Mouse (Mus musculus) cortical plate, adult 2 months (tissue): ENCODE measurements around the gene Zfp710. TPM values are rescaled to one million over a fixed set of nuclear protein-coding genes. Genes with fewer than 3 reads are reported as not detected.

ENCODE experiments used
- H3K27ac ChIP-seq: fragments of 200-500 bp; 2 replicates; pipeline ENCODE4 v1.5.1; 2012; ENCODE audit warnings: low read length, control low read depth, inconsistent platforms; ENCODE audit not compliant: insufficient read depth
- H3K4me1 ChIP-seq: fragments of 200-500 bp; 2 replicates; pipeline ENCODE4 v1.6.1; 2011; ENCODE audit warnings: low read length; ENCODE audit not compliant: control insufficient read depth, insufficient read depth
- H3K4me3 ChIP-seq: fragments of 200-500 bp; 2 replicates; pipeline ENCODE4 v1.5.1; 2011; ENCODE audit warnings: mild to moderate bottlenecking, low read length, control low read depth; ENCODE audit not compliant: insufficient read depth
- CTCF ChIP-seq: fragments of 200-500 bp; IDR thresholded peaks from 2 replicates; pipeline ENCODE4 v1.5.1; 2011; ENCODE audit warnings: mild to moderate bottlenecking, control low read depth, low read length; ENCODE audit not compliant: insufficient read depth; ENCODE audit errors: extremely low read depth
- POLR2A ChIP-seq: fragments of 200-500 bp; IDR thresholded peaks from 2 replicates; pipeline ENCODE4 v1.6.1; 2011; ENCODE audit warnings: mild to moderate bottlenecking, low read length, control low read depth; ENCODE audit not compliant: insufficient read depth; ENCODE audit errors: extremely low read depth
- polyA plus RNA-seq: library from polyadenylated mRNA; depleted of rRNA; stranded (reverse); fragments of >200 nt; gene quantifications from 2 replicates; pipeline ENCODE4 v1.2.3, GENCODE M21; 2012

Zfp710 gene
- polyA plus RNA-seq, 1 experiment = 18.0 TPM

- no peak overlapping the region for H3K27ac ChIP-seq
- H3K4me1 ChIP-seq = no peaks in the 10 kb centered on the region
- H3K4me3 ChIP-seq = no peak overlapping the region
- no peak for TF ChIP-seq CTCF
- no peak for TF ChIP-seq POLR2A
These were observed 81.2 kb downstream of the Zfp710 start for GRCm38 (mm10) chr7:80105637-80106390.

- no peaks in the 10 kb centered on the region; the same call in 1 of the 2 replicates for H3K4me1 ChIP-seq
- TF ChIP-seq POLR2A = no peak
- TF ChIP-seq CTCF = no peak
- H3K27ac ChIP-seq = no peak overlapping the region
- H3K4me3 ChIP-seq = no peak overlapping the region
These were observed 81.8 kb downstream of the Zfp710 start for GRCm38 (mm10) chr7:80106441-80106840.

- Histone ChIP-seq H3K27ac (no peak overlapping the region), H3K4me3 (no peak overlapping the region), H3K4me1 (no peaks in the 10 kb centered on the region; the same call in none of the 2 replicates)
- no peak for TF ChIP-seq POLR2A
- no peak for TF ChIP-seq CTCF
These were observed 86.7 kb downstream of the Zfp710 start for GRCm38 (mm10) chr7:80111066-80112045.

GRCm38 (mm10) chr7:80113989-80114388 lies 89.4 kb downstream of the Zfp710 start:
- peak overlapping the region; percentile 60; the same call in 1 of the 2 replicates for H3K27ac ChIP-seq
- H3K4me1 ChIP-seq = peaks cover 1% of the 10 kb centered on the region
- TF ChIP-seq CTCF (no peak), POLR2A (no peak)
- H3K4me3 ChIP-seq = peak overlapping the region; percentile 60

GRCm38 (mm10) chr7:80114451-80115223 lies 90.0 kb downstream of the Zfp710 start:
- TF ChIP-seq POLR2A = no peak
- TF ChIP-seq CTCF = no peak
- Histone ChIP-seq H3K27ac (peak overlapping the region; percentile 77), H3K4me1 (peaks cover 2% of the 10 kb centered on the region), H3K4me3 (peak overlapping the region; percentile 60)

GRCm38 (mm10) chr7:80115224-80115590 lies 90.6 kb downstream of the Zfp710 start, which contains the start of gene Idh2:
Gene Idh2 (minus strand): TSS chr7:80115392.
- H3K4me3 ChIP-seq = peak within 1 kb of the TSS; percentile 60
- TF ChIP-seq POLR2A = peak; percentile 55; the same call in 1 of the 2 replicates
- TF ChIP-seq CTCF = no peak
- peak within 1 kb of the TSS; percentile 77 for H3K27ac ChIP-seq
- H3K4me1 ChIP-seq = peaks cover 4% of the 10 kb centered on the region

GRCm38 (mm10) chr7:80116158-80116557 lies 91.5 kb downstream of the Zfp710 start:
- TF ChIP-seq CTCF = no peak
- TF ChIP-seq POLR2A = no peak
- Histone ChIP-seq H3K4me3 (peak overlapping the region; percentile 60; the same call in 1 of the 2 replicates), H3K4me1 (peaks cover 4% of the 10 kb centered on the region), H3K27ac (no peak overlapping the region)

GRCm38 (mm10) chr7:80119198-80119597 lies 94.6 kb downstream of the Zfp710 start:
- Histone ChIP-seq H3K27ac (no peak overlapping the region), H3K4me3 (no peak overlapping the region)
- TF ChIP-seq CTCF = no peak

GRCm38 (mm10) chr7:80121083-80121482 lies 96.5 kb downstream of the Zfp710 start:
- TF ChIP-seq POLR2A (no peak), CTCF (no peak)
- Histone ChIP-seq H3K4me1 (peaks cover 4% of the 10 kb centered on the region; the same call in 1 of the 2 replicates), H3K4me3 (no peak overlapping the region), H3K27ac (no peak overlapping the region)

More at GRCm38 (mm10) chr7:80119198-80119597, 94.6 kb downstream of the Zfp710 start:
- peaks cover 4% of the 10 kb centered on the region; the same call in 1 of the 2 replicates for H3K4me1 ChIP-seq

- H3K27ac ChIP-seq = no peak overlapping the region
- no peak for TF ChIP-seq CTCF
- no peak for TF ChIP-seq POLR2A
- no peak overlapping the region for H3K4me3 ChIP-seq
- 0 out of 2 replicates have a peak, but pooled peaks cover 4% of the 10 kb centered on the region for H3K4me1 ChIP-seq
These were observed 98.5 kb downstream of the Zfp710 start for GRCm38 (mm10) chr7:80123115-80123514.
